Mouse (Mus musculus) liver, embryonic 13.5 days (tissue): ENCODE measurements around the gene Helz. TPM values are rescaled to one million over a fixed set of nuclear protein-coding genes. Genes with fewer than 3 reads are reported as not detected.

Source experiments
- ATAC-seq: fragments of 200-750 bp; cut with Nextera tagmentation; 2 replicates; pipeline ENCODE4 v1.8.0; 2017; ENCODE audit warnings: low read depth, mild to moderate bottlenecking, moderate number of reproducible peaks, moderate library complexity
- DNase-seq: peaks from one replicate; pipeline ENCODE4 v3.0.0; 2022
- H3K27ac ChIP-seq: fragments of 300-500 bp; sonication (generic); 2 replicates; pipeline ENCODE4 v1.5.1; 2015; ENCODE audit warnings: moderate library complexity, mild to moderate bottlenecking, inconsistent platforms
- H3K27me3 ChIP-seq: fragments of 300-500 bp; sonication (generic); 2 replicates; pipeline ENCODE4 v1.6.1; 2015; ENCODE audit warnings: mild to moderate bottlenecking, inconsistent platforms
- H3K36me3 ChIP-seq: fragments of 300-500 bp; sonication (generic); 2 replicates; pipeline ENCODE4 v1.6.1; 2015; ENCODE audit warnings: mild to moderate bottlenecking, inconsistent platforms
- H3K4me1 ChIP-seq: fragments of 300-500 bp; sonication (generic); replicated peaks from 2 replicates; pipeline ENCODE4 v1.6.1; 2015; ENCODE audit warnings: inconsistent platforms
- H3K4me2 ChIP-seq: fragments of 300-500 bp; sonication (generic); 2 replicates; pipeline ENCODE4 v1.6.1; 2015; ENCODE audit warnings: inconsistent platforms, mild to moderate bottlenecking, moderate library complexity
- H3K4me3 ChIP-seq: fragments of 300-500 bp; sonication (generic); replicated peaks from 2 replicates; pipeline ENCODE4 v1.5.1; 2015; ENCODE audit warnings: mild to moderate bottlenecking, inconsistent platforms
- H3K9ac ChIP-seq: fragments of 300-500 bp; sonication (generic); 2 replicates; pipeline ENCODE4 v1.6.1; 2015; ENCODE audit warnings: mild to moderate bottlenecking, inconsistent platforms
- H3K9me3 ChIP-seq: fragments of 300-500 bp; sonication (generic); replicated peaks from 2 replicates; pipeline ENCODE4 v1.6.1; 2016; ENCODE audit warnings: inconsistent platforms
- WGBS: fragments of 180-500 bp; shearing (Covaris S2); methylation state at CpG from one replicate; pipeline ENCODE4 v1.1.7; 2015; ENCODE audit not compliant: insufficient replicate concordance; 5-methylcytosine and 5-hydroxymethylcytosine counted together
- polyA plus RNA-seq: library from polyadenylated mRNA; unstranded; fragments of >200 nt; fragmentation: Nextera tagmentation; extraction: Ambion mirVana; gene quantifications from 2 replicates; pipeline ENCODE4 v1.2.1, GENCODE M21; 2015

Helz gene
- polyA plus RNA-seq, 1 experiment from 2014 or later: 5.4 TPM

- Histone ChIP-seq H3K4me1 (no peaks in the 10 kb centered on the region), H3K27me3 (no peaks in the 10 kb centered on the region), H3K9ac (no peak overlapping the region), H3K9me3 (no peaks in the 10 kb centered on the region), H3K4me2 (no peak overlapping the region), H3K27ac (no peak overlapping the region), H3K4me3 (no peak overlapping the region), H3K36me3 (peaks cover 31% of the 10 kb centered on the region)
- ATAC-seq (no peak), DNase-seq (no peak)
- 79% methylated on average over 11 of the region's 11 CpGs for WGBS
Observed at GRCm38 (mm10) chr11:107625746-107626145, 78.0 kb downstream of the Helz start.

GRCm38 (mm10) chr11:107629504-107629903 lies 81.8 kb downstream of the Helz start:
- 52% methylated on average over 4 of the region's 4 CpGs for WGBS
- Histone ChIP-seq H3K9me3 (no peaks in the 10 kb centered on the region), H3K4me3 (no peak overlapping the region), H3K27ac (no peak overlapping the region), H3K36me3 (peaks cover 41% of the 10 kb centered on the region), H3K4me2 (no peak overlapping the region), H3K27me3 (no peaks in the 10 kb centered on the region), H3K4me1 (no peaks in the 10 kb centered on the region), H3K9ac (no peak overlapping the region)
- DNase-seq: no peak
- ATAC-seq: no peak

GRCm38 (mm10) chr11:107629951-107630350 lies 82.2 kb downstream of the Helz start:
- WGBS: 89% methylated on average over 8 of the region's 8 CpGs
- no peak overlapping the region for H3K9ac ChIP-seq
- H3K27me3 ChIP-seq: no peaks in the 10 kb centered on the region
- peaks cover 43% of the 10 kb centered on the region for H3K36me3 ChIP-seq
- H3K4me2 ChIP-seq: no peak overlapping the region
- H3K9me3 ChIP-seq: no peaks in the 10 kb centered on the region
- H3K4me3 ChIP-seq: no peak overlapping the region
- H3K27ac ChIP-seq: no peak overlapping the region
- no peak for DNase-seq
- no peaks in the 10 kb centered on the region for H3K4me1 ChIP-seq
- no peak for ATAC-seq

GRCm38 (mm10) chr11:107631124-107631523 lies 83.4 kb downstream of the Helz start:
- DNase-seq (no peak), ATAC-seq (no peak)
- H3K9me3 ChIP-seq: no peaks in the 10 kb centered on the region
- no peak overlapping the region for H3K4me2 ChIP-seq
- H3K27me3 ChIP-seq: no peaks in the 10 kb centered on the region
- WGBS: 82% methylated on average over 7 of the region's 7 CpGs
- no peak overlapping the region for H3K27ac ChIP-seq
- H3K4me1 ChIP-seq: no peaks in the 10 kb centered on the region
- no peak overlapping the region for H3K9ac ChIP-seq
- H3K36me3 ChIP-seq: peaks cover 51% of the 10 kb centered on the region
- no peak overlapping the region for H3K4me3 ChIP-seq

- H3K27ac ChIP-seq: no peak overlapping the region
- H3K4me2 ChIP-seq: no peak overlapping the region
- DNase-seq: no peak
- H3K9me3 ChIP-seq: no peaks in the 10 kb centered on the region
- ATAC-seq: no peak
- no peaks in the 10 kb centered on the region for H3K27me3 ChIP-seq
- no peaks in the 10 kb centered on the region for H3K4me1 ChIP-seq
- H3K9ac ChIP-seq: no peak overlapping the region
- 80% methylated on average over 5 of the region's 5 CpGs for WGBS
- peaks cover 56% of the 10 kb centered on the region for H3K36me3 ChIP-seq
- no peak overlapping the region for H3K4me3 ChIP-seq
Observed at GRCm38 (mm10) chr11:107633563-107634146, 85.9 kb downstream of the Helz start.

- Histone ChIP-seq H3K27ac (no peak overlapping the region), H3K4me2 (no peak overlapping the region), H3K9ac (no peak overlapping the region), H3K9me3 (no peaks in the 10 kb centered on the region), H3K36me3 (peaks cover 57% of the 10 kb centered on the region), H3K4me3 (no peak overlapping the region), H3K4me1 (no peaks in the 10 kb centered on the region), H3K27me3 (no peaks in the 10 kb centered on the region)
- WGBS: 77% methylated on average over 5 of the region's 5 CpGs
- no peak for DNase-seq
- ATAC-seq: no peak
Observed at GRCm38 (mm10) chr11:107638137-107638536, 90.4 kb downstream of the Helz start.

- DNase-seq (no peak), ATAC-seq (no peak)
- Histone ChIP-seq H3K36me3 (peaks cover 59% of the 10 kb centered on the region), H3K27ac (no peak overlapping the region), H3K4me3 (no peak overlapping the region), H3K9me3 (no peaks in the 10 kb centered on the region), H3K9ac (no peak overlapping the region), H3K4me1 (no peaks in the 10 kb centered on the region), H3K4me2 (no peak overlapping the region), H3K27me3 (no peaks in the 10 kb centered on the region)
- WGBS: 55% methylated on average over 2 of the region's 2 CpGs
Observed at GRCm38 (mm10) chr11:107639657-107640056, 91.9 kb downstream of the Helz start.

GRCm38 (mm10) chr11:107644461-107644860 lies 96.7 kb downstream of the Helz start:
- Histone ChIP-seq H3K27me3 (no peaks in the 10 kb centered on the region), H3K9ac (no peak overlapping the region), H3K36me3 (peaks cover 57% of the 10 kb centered on the region), H3K4me2 (no peak overlapping the region), H3K4me1 (peaks cover 5% of the 10 kb centered on the region; the same call in 1 of the 2 replicates), H3K4me3 (no peak overlapping the region), H3K27ac (no peak overlapping the region), H3K9me3 (no peaks in the 10 kb centered on the region)
- DNase-seq (no peak), ATAC-seq (no peak)
- WGBS: 78% methylated on average over 4 of the region's 4 CpGs

GRCm38 (mm10) chr11:107647330-107647729 lies 99.6 kb downstream of the Helz start:
- Histone ChIP-seq H3K27ac (no peak overlapping the region), H3K4me1 (peaks cover 5% of the 10 kb centered on the region; the same call in 1 of the 2 replicates), H3K9me3 (no peaks in the 10 kb centered on the region), H3K4me2 (no peak overlapping the region), H3K9ac (no peak overlapping the region), H3K4me3 (no peak overlapping the region), H3K27me3 (no peaks in the 10 kb centered on the region), H3K36me3 (peaks cover 60% of the 10 kb centered on the region)
- no peak for DNase-seq
- WGBS: 35% methylated on average over 3 of the region's 3 CpGs
- ATAC-seq: peak; percentile 68; the same call in 1 of the 2 replicates

- peaks cover 5% of the 10 kb centered on the region; the same call in 1 of the 2 replicates for H3K4me1 ChIP-seq
- WGBS: 87% methylated on average over 4 of the region's 4 CpGs
- ATAC-seq (no peak), DNase-seq (no peak)
- H3K27ac ChIP-seq: no peak overlapping the region
- H3K9ac ChIP-seq: no peak overlapping the region
- no peak overlapping the region for H3K4me3 ChIP-seq
- H3K36me3 ChIP-seq: peaks cover 58% of the 10 kb centered on the region
- no peak overlapping the region for H3K4me2 ChIP-seq
- H3K27me3 ChIP-seq: no peaks in the 10 kb centered on the region
- no peaks in the 10 kb centered on the region for H3K9me3 ChIP-seq
Observed at GRCm38 (mm10) chr11:107648668-107649067, 100.9 kb downstream of the Helz start.

GRCm38 (mm10) chr11:107649458-107649857 lies 101.7 kb downstream of the Helz start:
- Histone ChIP-seq H3K27me3 (no peaks in the 10 kb centered on the region), H3K36me3 (peaks cover 50% of the 10 kb centered on the region), H3K4me1 (peaks cover 5% of the 10 kb centered on the region; the same call in 1 of the 2 replicates), H3K27ac (no peak overlapping the region), H3K9me3 (no peaks in the 10 kb centered on the region), H3K9ac (no peak overlapping the region), H3K4me3 (no peak overlapping the region), H3K4me2 (no peak overlapping the region)
- DNase-seq (no peak), ATAC-seq (no peak)
- WGBS: 87% methylated on average over 14 of the region's 14 CpGs

GRCm38 (mm10) chr11:107650422-107651051 lies 102.8 kb downstream of the Helz start:
- Histone ChIP-seq H3K27ac (no peak overlapping the region), H3K4me2 (no peak overlapping the region), H3K9me3 (no peaks in the 10 kb centered on the region), H3K4me1 (peaks cover 5% of the 10 kb centered on the region; the same call in 1 of the 2 replicates), H3K9ac (no peak overlapping the region), H3K27me3 (no peaks in the 10 kb centered on the region), H3K36me3 (peaks cover 46% of the 10 kb centered on the region), H3K4me3 (no peak overlapping the region)
- 71% methylated on average over 6 of the region's 6 CpGs for WGBS
- DNase-seq (no peak), ATAC-seq (no peak)
